Mouse (Mus musculus) myocyte (in vitro differentiated cells): ENCODE measurements around the gene Mbnl2.

Experiments
- CEBPB ChIP-seq: IDR thresholded peaks from 2 replicates; pipeline ENCODE4 v1.6.1; 2011; ENCODE audit warnings: mild to moderate bottlenecking, moderate library complexity; ENCODE audit not compliant: poor library complexity, insufficient read depth, severe bottlenecking
- E2F4 ChIP-seq: IDR thresholded peaks from one replicate; pipeline ENCODE4 v1.6.1; 2011; ENCODE audit warnings: mild to moderate bottlenecking, control low read depth, moderate library complexity; ENCODE audit not compliant: insufficient read depth
- MAX ChIP-seq: IDR thresholded peaks from one replicate; pipeline ENCODE4 v1.6.1; 2011; ENCODE audit warnings: low read depth, mild to moderate bottlenecking, control low read depth
- MYOD1 ChIP-seq, 3 experiments: IDR thresholded peaks; one replicate each; pipeline ENCODE4 v1.6.1; 2011; ENCODE audit warnings: control low read depth in 2 of 3, low read depth in 2 of 3, mild to moderate bottlenecking in 2 of 3, moderate library complexity in 1 of 3; ENCODE audit not compliant: insufficient read length in 2 of 3, control insufficient read depth in 1 of 3
- MYOG ChIP-seq, 3 experiments: IDR thresholded peaks; one replicate each; pipeline ENCODE4 v1.6.1; 2011; ENCODE audit warnings: control low read depth in 2 of 3, low read depth in 2 of 3, mild to moderate bottlenecking in 2 of 3; ENCODE audit not compliant: insufficient read length in 2 of 3, control insufficient read depth in 1 of 3, insufficient read depth in 1 of 3
- POLR2A ChIP-seq: IDR thresholded peaks from one replicate; pipeline ENCODE4 v1.6.1; 2011; ENCODE audit warnings: low read depth, mild to moderate bottlenecking, control low read depth, moderate library complexity; ENCODE audit not compliant: insufficient read length
- POLR2AphosphoS2 ChIP-seq: IDR thresholded peaks from one replicate; pipeline ENCODE4 v1.6.1; 2011; ENCODE audit warnings: low read depth, control low read depth; ENCODE audit not compliant: insufficient read length
- REST ChIP-seq: IDR thresholded peaks from one replicate; pipeline ENCODE4 v1.6.1; 2011; ENCODE audit warnings: mild to moderate bottlenecking, control low read depth, moderate library complexity; ENCODE audit not compliant: insufficient read depth, insufficient read length
- SRF ChIP-seq: IDR thresholded peaks from one replicate; pipeline ENCODE4 v1.6.1; 2011; ENCODE audit warnings: low read depth; ENCODE audit not compliant: control insufficient read depth, insufficient read length
- TCF12 ChIP-seq: IDR thresholded peaks from one replicate; pipeline ENCODE4 v1.6.1; 2011; ENCODE audit warnings: mild to moderate bottlenecking, control low read depth; ENCODE audit not compliant: poor library complexity, insufficient read depth, severe bottlenecking
- TCF3 ChIP-seq: IDR thresholded peaks from one replicate; pipeline ENCODE4 v1.6.1; 2011; ENCODE audit warnings: low read depth, control low read depth; ENCODE audit not compliant: insufficient read length
- USF1 ChIP-seq: IDR thresholded peaks from one replicate; pipeline ENCODE4 v1.6.1; 2011; ENCODE audit warnings: low read depth, mild to moderate bottlenecking, control low read depth, moderate library complexity

- no peak for TF ChIP-seq POLR2A
- no peak for TF ChIP-seq CEBPB
- no peak for TF ChIP-seq MYOD1 (IDR thresholded peaks at IDR 0.05; ENCODE audit: control insufficient read depth in 1 of 3, insufficient read length in 2 of 3, low read depth in 2 of 3)
- TF ChIP-seq USF1 = no peak
- TF ChIP-seq REST = no peak
- TF ChIP-seq E2F4 = no peak
- no peak for TF ChIP-seq POLR2AphosphoS2
- no peak for TF ChIP-seq MYOG (IDR thresholded peaks at IDR 0.05; ENCODE audit: control insufficient read depth in 1 of 3, insufficient read depth in 1 of 3, insufficient read length in 2 of 3, low read depth in 2 of 3)
- TF ChIP-seq MAX = no peak
- no peak for TF ChIP-seq TCF12
- TF ChIP-seq SRF = no peak
- no peak for TF ChIP-seq TCF3
Measured at GRCm38 (mm10) chr14:120274746-120275145, 723 bp upstream of the Mbnl2 start.
